Mouse (Mus musculus) lung, postnatal 0 days (tissue): ENCODE measurements around the gene Itpr1. TPM values are rescaled to one million over a fixed set of nuclear protein-coding genes. Genes with fewer than 3 reads are reported as not detected.

Experiments
- ATAC-seq: fragments of 200-750 bp; cut with Nextera tagmentation; 2 replicates; pipeline ENCODE4 v1.8.0; 2017; ENCODE audit warnings: moderate library complexity
- DNase-seq: peaks from one replicate; pipeline ENCODE4 v3.0.0-alpha.2; 2016; ENCODE audit warnings: low spot score
- H3K27ac ChIP-seq: fragments of 300-500 bp; sonication (generic); 2 replicates; pipeline ENCODE4 v1.5.1; 2014; ENCODE audit warnings: antibody characterized with exemption, mild to moderate bottlenecking, low read length, mixed read lengths
- H3K27me3 ChIP-seq: fragments of 300-500 bp; sonication (generic); replicated peaks from 2 replicates; pipeline ENCODE4 v1.6.1; 2014; ENCODE audit warnings: low read length, mixed read lengths; ENCODE audit not compliant: insufficient read depth
- H3K36me3 ChIP-seq: fragments of 300-500 bp; sonication (generic); 2 replicates; pipeline ENCODE4 v1.6.1; 2014; ENCODE audit warnings: low read length, mixed read lengths; ENCODE audit not compliant: insufficient read depth
- H3K4me1 ChIP-seq: fragments of 300-500 bp; sonication (generic); 2 replicates; pipeline ENCODE4 v1.6.1; 2014; ENCODE audit warnings: antibody characterized with exemption, low read depth, low read length, mixed read lengths; ENCODE audit not compliant: insufficient read depth
- H3K4me2 ChIP-seq: fragments of 300-500 bp; sonication (generic); replicated peaks from 2 replicates; pipeline ENCODE4 v1.6.1; 2014; ENCODE audit warnings: low read depth, mild to moderate bottlenecking, low read length, moderate library complexity, mixed read lengths
- H3K4me3 ChIP-seq: fragments of 300-500 bp; sonication (generic); 2 replicates; pipeline ENCODE4 v1.5.1; 2014; ENCODE audit warnings: low read depth, low read length
- H3K9ac ChIP-seq: fragments of 300-500 bp; sonication (generic); replicated peaks from 2 replicates; pipeline ENCODE4 v1.6.1; 2014; ENCODE audit warnings: low read depth, mild to moderate bottlenecking
- H3K9me3 ChIP-seq: fragments of 300-500 bp; sonication (generic); 2 replicates; pipeline ENCODE4 v1.6.1; 2016; ENCODE audit warnings: low read length, mixed read lengths
- CTCF ChIP-seq: IDR thresholded peaks from 2 replicates; pipeline ENCODE4 v1.5.1; 2016; ENCODE audit warnings: antibody characterized with exemption, mild to moderate bottlenecking
- EP300 ChIP-seq: IDR thresholded peaks from 2 replicates; pipeline ENCODE4 v1.6.1; 2016; ENCODE audit warnings: antibody characterized with exemption, mild to moderate bottlenecking, control low read depth
- WGBS: fragments of 180-500 bp; shearing (Covaris S2); extraction: QIAGEN DNeasy Blood & Tissue Kit; methylation state at CpG from one replicate; pipeline ENCODE4 v1.1.7; 2014; 5-methylcytosine and 5-hydroxymethylcytosine counted together
- polyA plus RNA-seq: library from polyadenylated mRNA; unstranded; fragments of >200 nt; fragmentation: Nextera tagmentation; extraction: Ambion mirVana; gene quantifications from 2 replicates; pipeline ENCODE4 v1.2.1, GENCODE M21; 2015

The Itpr1 gene
- polyA plus RNA-seq, 1 experiment from 2014 or later, result 9.2 TPM

DNA sequence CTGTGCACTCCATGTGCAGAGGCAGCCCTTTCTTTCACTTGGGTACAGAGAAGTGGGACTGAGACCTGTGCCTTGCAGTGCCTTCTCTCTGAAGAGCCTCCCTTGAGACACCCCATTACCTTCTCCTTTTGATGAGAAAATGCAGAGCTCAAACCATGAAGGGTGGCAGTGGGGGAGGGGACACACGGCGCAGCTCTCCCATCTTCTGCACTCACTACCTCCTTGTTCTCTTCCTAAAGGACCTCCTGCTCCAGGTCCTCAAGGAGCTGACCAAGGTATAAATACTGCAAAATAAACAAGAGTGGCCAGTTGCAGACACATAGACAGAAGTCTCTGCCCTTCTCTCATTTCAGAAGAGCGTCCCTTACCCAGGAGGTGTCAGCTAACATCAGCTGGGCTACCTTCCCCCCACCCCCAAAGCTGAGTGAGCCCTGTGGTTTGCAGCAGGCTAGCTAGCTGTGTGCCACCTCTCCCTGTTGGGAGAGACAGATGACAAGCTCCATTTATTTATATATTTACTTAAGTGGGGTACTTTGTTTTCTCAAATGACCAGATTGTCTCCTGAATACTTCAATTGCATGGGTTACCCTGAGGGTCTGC is 255.4 kb downstream of the Itpr1 start:
- no peaks in the 10 kb centered on the region for H3K9me3 ChIP-seq
- no peak overlapping the region for H3K27ac ChIP-seq
- no peak for DNase-seq
- no peak overlapping the region for H3K9ac ChIP-seq
- H3K4me1 ChIP-seq, result no peaks in the 10 kb centered on the region
- ATAC-seq, result no peak
- WGBS, result 46% methylated on average over 3 of the region's 3 CpGs
- no peak overlapping the region for H3K4me3 ChIP-seq
- H3K4me2 ChIP-seq, result no peak overlapping the region
- H3K27me3 ChIP-seq, result no peaks in the 10 kb centered on the region
- H3K36me3 ChIP-seq, result peaks cover 1% of the 10 kb centered on the region; the same call in 1 of the 2 replicates
- TF ChIP-seq CTCF (no peak), EP300 (no peak)

DNA sequence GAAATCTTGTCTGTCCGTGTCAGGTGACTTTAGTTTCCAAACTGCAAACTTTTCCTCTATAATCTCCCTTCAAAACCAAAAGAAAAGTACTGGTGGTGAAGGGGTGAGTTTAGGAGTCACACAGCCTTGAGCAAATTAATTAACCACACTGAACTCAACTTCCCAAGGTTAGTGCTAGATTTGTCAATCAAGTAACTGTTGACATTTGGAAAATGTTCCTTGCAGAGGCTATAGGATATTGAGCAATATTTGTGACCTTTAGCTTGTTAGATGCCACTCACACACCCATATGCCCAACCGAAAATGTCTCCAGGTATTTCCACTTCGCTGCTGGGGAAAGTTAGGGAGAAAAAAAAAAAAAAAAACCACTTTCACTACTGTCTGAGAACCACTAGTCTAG is 259.0 kb downstream of the Itpr1 start:
- 78% methylated on average over 3 of the region's 3 CpGs for WGBS
- no peak for DNase-seq
- no peaks in the 10 kb centered on the region for H3K27me3 ChIP-seq
- peaks cover 9% of the 10 kb centered on the region; the same call in 1 of the 2 replicates for H3K36me3 ChIP-seq
- no peaks in the 10 kb centered on the region for H3K4me1 ChIP-seq
- H3K4me2 ChIP-seq, result no peak overlapping the region
- H3K9ac ChIP-seq, result no peak overlapping the region
- H3K27ac ChIP-seq, result no peak overlapping the region
- H3K9me3 ChIP-seq, result no peaks in the 10 kb centered on the region
- ATAC-seq, result no peak
- TF ChIP-seq EP300 (no peak), CTCF (no peak)
- H3K4me3 ChIP-seq, result no peak overlapping the region

DNA sequence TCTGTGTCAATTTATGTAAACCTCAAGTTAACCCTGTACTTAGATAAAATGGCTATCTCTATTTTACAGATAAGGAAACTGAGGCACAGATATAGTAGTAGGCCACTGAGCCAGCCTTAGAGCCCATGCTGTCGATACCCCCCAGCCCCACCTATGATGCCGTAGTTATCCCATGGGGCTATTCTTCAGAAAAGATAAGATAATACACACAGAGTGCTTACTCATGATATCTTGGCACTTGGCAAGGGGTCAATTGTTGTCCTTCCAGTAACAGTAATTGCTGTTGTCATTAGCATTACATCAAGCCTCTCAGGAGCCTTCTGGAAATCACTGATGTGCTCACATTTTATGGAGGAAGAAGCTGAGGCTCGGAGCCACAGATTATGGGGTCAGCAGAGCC is 259.9 kb downstream of the Itpr1 start:
- Histone ChIP-seq H3K9me3 (no peaks in the 10 kb centered on the region), H3K27me3 (no peaks in the 10 kb centered on the region), H3K9ac (no peak overlapping the region), H3K4me1 (no peaks in the 10 kb centered on the region), H3K27ac (no peak overlapping the region), H3K4me2 (no peak overlapping the region), H3K36me3 (peaks cover 9% of the 10 kb centered on the region; the same call in 1 of the 2 replicates), H3K4me3 (no peak overlapping the region)
- TF ChIP-seq CTCF, result no peak
- TF ChIP-seq EP300, result no peak
- DNase-seq (no peak), ATAC-seq (no peak)
- 90% methylated on average over 3 of the region's 3 CpGs for WGBS

DNA sequence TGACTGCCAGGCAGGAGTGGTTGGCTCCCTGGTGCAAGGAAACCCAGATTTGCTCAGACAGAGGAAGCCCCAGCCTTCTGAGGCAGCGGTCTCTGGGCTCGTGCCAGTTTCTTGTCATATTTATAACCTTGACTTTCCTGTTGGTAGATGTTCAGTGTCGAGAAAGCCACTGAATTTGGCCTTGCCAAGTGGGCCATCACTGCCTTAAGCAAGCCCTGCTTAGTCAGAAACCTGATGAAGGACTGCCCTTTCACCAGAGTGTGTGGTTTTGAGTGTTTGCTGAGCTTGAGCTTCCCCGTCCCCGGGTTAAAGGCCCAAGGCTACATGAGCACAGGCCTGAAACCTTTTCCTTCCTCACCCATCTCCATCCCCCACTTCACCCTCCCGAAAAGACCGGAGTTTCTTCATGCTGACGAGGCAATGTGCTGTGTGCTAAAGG is 263.9 kb downstream of the Itpr1 start:
- no peaks in the 10 kb centered on the region for H3K4me1 ChIP-seq
- DNase-seq (peak; percentile 72), ATAC-seq (peak; percentile 69)
- H3K36me3 ChIP-seq, result peaks cover 9% of the 10 kb centered on the region; the same call in 1 of the 2 replicates
- no peak overlapping the region for H3K4me3 ChIP-seq
- TF ChIP-seq CTCF, result no peak
- TF ChIP-seq EP300, result peak; percentile 50
- no peaks in the 10 kb centered on the region for H3K27me3 ChIP-seq
- H3K27ac ChIP-seq, result no peak overlapping the region
- no peaks in the 10 kb centered on the region for H3K9me3 ChIP-seq
- H3K4me2 ChIP-seq, result no peak overlapping the region
- H3K9ac ChIP-seq, result no peak overlapping the region
- 24% methylated on average over 8 of the region's 8 CpGs for WGBS

DNA sequence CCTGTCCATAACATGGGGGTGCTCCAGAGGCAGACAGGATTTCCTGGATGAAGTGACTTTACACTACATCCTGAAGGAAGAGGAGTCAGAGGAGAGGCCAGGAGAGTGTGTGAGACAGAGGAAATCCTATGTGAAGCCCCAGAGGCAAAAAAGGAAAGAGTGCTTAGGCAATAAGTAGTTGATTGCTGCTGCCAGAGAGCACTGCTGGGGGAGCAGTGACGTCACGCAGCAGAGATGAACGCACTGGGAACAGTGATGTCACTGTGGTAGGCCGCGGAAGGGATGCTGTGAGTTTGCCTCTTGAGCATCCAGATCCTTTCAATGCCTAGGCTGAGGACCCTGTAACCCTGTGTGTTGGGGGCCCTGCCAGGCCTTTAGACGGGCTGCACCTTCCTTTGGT is 264.7 kb downstream of the Itpr1 start:
- ATAC-seq (no peak), DNase-seq (no peak)
- Histone ChIP-seq H3K4me1 (no peaks in the 10 kb centered on the region), H3K4me2 (no peak overlapping the region), H3K27me3 (no peaks in the 10 kb centered on the region), H3K4me3 (no peak overlapping the region), H3K9me3 (no peaks in the 10 kb centered on the region), H3K9ac (no peak overlapping the region), H3K27ac (no peak overlapping the region), H3K36me3 (peaks cover 9% of the 10 kb centered on the region; the same call in 1 of the 2 replicates)
- TF ChIP-seq CTCF (no peak), EP300 (no peak)
- WGBS, result 73% methylated on average over 6 of the region's 6 CpGs

DNA sequence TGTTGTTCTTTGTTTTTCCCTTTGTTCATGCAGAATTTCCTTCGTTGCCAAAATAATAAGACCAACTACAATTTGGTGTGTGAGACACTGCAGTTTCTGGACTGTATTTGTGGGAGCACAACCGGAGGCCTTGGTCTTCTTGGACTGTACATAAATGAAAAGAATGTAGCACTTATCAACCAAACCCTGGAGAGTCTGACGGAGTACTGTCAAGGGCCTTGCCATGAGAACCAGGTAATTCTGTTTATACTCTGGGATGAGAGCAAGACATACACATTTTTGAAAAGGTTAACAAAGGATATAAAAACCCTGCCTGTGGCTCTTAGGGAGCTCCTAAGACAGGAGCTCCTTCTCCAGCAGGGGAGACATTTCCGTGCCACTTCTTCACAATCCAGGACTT is 268.3 kb downstream of the Itpr1 start:
- ATAC-seq (peak; percentile 82), DNase-seq (peak; percentile 54)
- Histone ChIP-seq H3K27me3 (no peaks in the 10 kb centered on the region), H3K27ac (no peak overlapping the region), H3K4me3 (no peak overlapping the region), H3K9ac (no peak overlapping the region), H3K4me2 (no peak overlapping the region), H3K36me3 (no peaks in the 10 kb centered on the region), H3K9me3 (no peaks in the 10 kb centered on the region), H3K4me1 (no peaks in the 10 kb centered on the region)
- TF ChIP-seq EP300 (peak; percentile 35; the same call in 1 of the 2 replicates), CTCF (no peak)
- 65% methylated on average over 4 of the region's 4 CpGs for WGBS

DNA sequence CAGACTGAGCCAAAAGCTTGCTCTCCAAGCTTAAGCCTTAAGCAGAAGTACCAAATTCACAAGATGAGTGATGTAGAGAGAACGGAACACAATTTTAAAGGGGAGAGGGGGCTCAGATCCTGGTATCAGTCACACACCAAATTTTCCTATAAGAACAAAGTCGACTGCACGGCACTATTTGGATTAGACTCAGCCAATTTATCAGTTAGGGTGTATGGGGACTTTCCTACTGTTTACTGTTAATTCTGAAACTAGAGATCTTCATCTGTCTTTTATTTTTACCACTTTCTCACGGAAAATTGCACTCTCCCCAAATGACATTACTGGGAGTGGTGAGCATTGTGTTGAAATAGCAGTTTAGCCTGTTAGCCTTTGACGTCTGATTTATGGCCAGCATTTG is 269.6 kb downstream of the Itpr1 start:
- H3K9me3 ChIP-seq, result no peaks in the 10 kb centered on the region
- TF ChIP-seq CTCF (no peak), EP300 (no peak)
- 89% methylated on average over 5 of the region's 5 CpGs for WGBS
- no peaks in the 10 kb centered on the region for H3K4me1 ChIP-seq
- H3K27ac ChIP-seq, result no peak overlapping the region
- H3K4me3 ChIP-seq, result no peak overlapping the region
- no peaks in the 10 kb centered on the region for H3K36me3 ChIP-seq
- ATAC-seq (no peak), DNase-seq (no peak)
- H3K4me2 ChIP-seq, result no peak overlapping the region
- no peak overlapping the region for H3K9ac ChIP-seq
- H3K27me3 ChIP-seq, result no peaks in the 10 kb centered on the region
